Mouse (Mus musculus) lung, adult 2 months (tissue): ENCODE measurements at regions not wholly inside any gene's neighbourhood (a gene's known extent, or its start where the extent isn't known, plus 50 kb on each side); places are given as distances from the start of the nearest gene placed in this dataset.

ENCODE experiments used
- CTCF ChIP-seq: fragments of 200-500 bp; IDR thresholded peaks from 2 replicates; pipeline ENCODE4 v1.5.1; 2011; ENCODE audit warnings: mild to moderate bottlenecking, low read length, control low read depth; ENCODE audit not compliant: insufficient read depth
- POLR2A ChIP-seq: fragments of 200-500 bp; IDR thresholded peaks from 2 replicates; pipeline ENCODE4 v1.6.1; 2011; ENCODE audit warnings: low read depth, mild to moderate bottlenecking, control low read depth, low read length, borderline replicate concordance; ENCODE audit errors: extremely low read depth

- TF ChIP-seq POLR2A = no peak
- no peak for TF ChIP-seq CTCF
Observed at GRCm38 (mm10) chrX:11952193-11952592, 208.0 kb downstream of the Bcor start.
